Mouse (Mus musculus) embryonic facial prominence, embryonic 11.5 days (tissue): Measurements from ENCODE around the gene 4933428G20Rik. TPM values are rescaled to one million over a fixed set of nuclear protein-coding genes. Genes with fewer than 3 reads are reported as not detected.
A peak's percentile ranks its signal among the peaks of the same experiment; 100 is the strongest.

ENCODE experiments used
- ATAC-seq: fragments of 200-750 bp; cut with Nextera tagmentation; replicated peaks from 2 replicates; pipeline ENCODE4 v1.8.0; 2017; ENCODE audit warnings: low read depth; ENCODE audit not compliant: insufficient number of reproducible peaks, low FRiP score, low TSS enrichment
- DNase-seq: peaks from one replicate; pipeline ENCODE4 v3.0.0-alpha.2; 2015; ENCODE audit warnings: low spot score
- H3K27ac ChIP-seq: fragments of 300-500 bp; sonication (generic); replicated peaks from 2 replicates; pipeline ENCODE4 v1.5.1; 2014; ENCODE audit warnings: mild to moderate bottlenecking, low read depth, low read length, control low read depth
- H3K27me3 ChIP-seq: fragments of 300-500 bp; sonication (generic); 2 replicates; pipeline ENCODE4 v1.6.1; 2014; ENCODE audit warnings: mild to moderate bottlenecking, low read length, moderate library complexity, mixed read lengths; ENCODE audit not compliant: control insufficient read depth, insufficient read depth
- H3K36me3 ChIP-seq: fragments of 300-500 bp; sonication (generic); replicated peaks from 2 replicates; pipeline ENCODE4 v1.6.1; 2014; ENCODE audit warnings: low read depth, mild to moderate bottlenecking, low read length, moderate library complexity, mixed read lengths; ENCODE audit not compliant: control insufficient read depth, insufficient read depth
- H3K4me1 ChIP-seq: fragments of 300-500 bp; sonication (generic); 2 replicates; pipeline ENCODE4 v1.6.1; 2014; ENCODE audit warnings: low read length, mixed read lengths; ENCODE audit not compliant: control insufficient read depth, insufficient read depth
- H3K4me2 ChIP-seq: fragments of 300-500 bp; sonication (generic); 2 replicates; pipeline ENCODE4 v1.6.1; 2014; ENCODE audit warnings: low read depth, mild to moderate bottlenecking, control low read depth, low read length, moderate library complexity
- H3K4me3 ChIP-seq: fragments of 300-500 bp; sonication (generic); 2 replicates; pipeline ENCODE4 v1.5.1; 2014; ENCODE audit warnings: low read depth, low read length, control low read depth
- H3K9ac ChIP-seq: fragments of 300-500 bp; sonication (generic); replicated peaks from 2 replicates; pipeline ENCODE4 v1.6.1; 2014; ENCODE audit warnings: mild to moderate bottlenecking, control low read depth, low read length
- H3K9me3 ChIP-seq: fragments of 300-500 bp; sonication (generic); replicated peaks from 2 replicates; pipeline ENCODE4 v1.6.1; 2016; ENCODE audit warnings: mild to moderate bottlenecking, low read length, inconsistent platforms, mixed read lengths; ENCODE audit not compliant: control insufficient read depth
- WGBS: fragments of 180-500 bp; shearing (Covaris S2); extraction: QIAGEN DNeasy Blood & Tissue Kit; methylation state at CpG from one replicate; pipeline ENCODE4 v1.1.7; 2014; 5-methylcytosine and 5-hydroxymethylcytosine counted together
- polyA plus RNA-seq: library from polyadenylated mRNA; unstranded; fragments of >200 nt; fragmentation: Nextera tagmentation; extraction: Ambion mirVana; gene quantifications from 2 replicates; pipeline ENCODE4 v1.2.1, GENCODE M21; 2014

4933428G20Rik gene
- polyA plus RNA-seq, 1 experiment from 2014 or later, result not detected

GRCm38 (mm10) chr11:97471276-97471675, 28.9 kb downstream of the 4933428G20Rik start:
- ATAC-seq, result no peak

GRCm38 (mm10) chr11:97469828-97470227, 30.3 kb downstream of the 4933428G20Rik start:
- no peak for DNase-seq
- no peak overlapping the region for H3K4me2 ChIP-seq
- H3K4me1 ChIP-seq, result no peaks in the 10 kb centered on the region
- H3K9me3 ChIP-seq, result no peaks in the 10 kb centered on the region
- no peak overlapping the region for H3K4me3 ChIP-seq
- no peak for ATAC-seq
- WGBS, result 87% methylated on average over 7 of the region's 7 CpGs
- peaks cover 3% of the 10 kb centered on the region for H3K36me3 ChIP-seq
- H3K9ac ChIP-seq, result no peak overlapping the region
- no peak overlapping the region for H3K27ac ChIP-seq
- H3K27me3 ChIP-seq, result no peaks in the 10 kb centered on the region

More at GRCm38 (mm10) chr11:97471276-97471675, 28.9 kb downstream of the 4933428G20Rik start:
- no peaks in the 10 kb centered on the region for H3K9me3 ChIP-seq
- no peak for DNase-seq
- no peaks in the 10 kb centered on the region for H3K4me1 ChIP-seq
- WGBS, result 84% methylated on average over 6 of the region's 6 CpGs
- H3K9ac ChIP-seq, result no peak overlapping the region
- peaks cover 4% of the 10 kb centered on the region for H3K36me3 ChIP-seq
- H3K27me3 ChIP-seq, result no peaks in the 10 kb centered on the region
- H3K27ac ChIP-seq, result no peak overlapping the region
- no peak overlapping the region for H3K4me2 ChIP-seq
- no peak overlapping the region for H3K4me3 ChIP-seq

- WGBS, result 48% methylated on average over 14 of the region's 14 CpGs
- H3K9me3 ChIP-seq, result no peaks in the 10 kb centered on the region
- H3K4me1 ChIP-seq, result no peaks in the 10 kb centered on the region
- H3K4me3 ChIP-seq, result no peak overlapping the region
- H3K9ac ChIP-seq, result no peak overlapping the region
- ATAC-seq (peak; percentile 49), DNase-seq (peak; percentile 94)
- H3K4me2 ChIP-seq, result no peak overlapping the region
- H3K36me3 ChIP-seq, result peaks cover 3% of the 10 kb centered on the region
- H3K27ac ChIP-seq, result no peak overlapping the region
- no peaks in the 10 kb centered on the region for H3K27me3 ChIP-seq
Measured at GRCm38 (mm10) chr11:97468639-97469287, 31.4 kb downstream of the 4933428G20Rik start.

GRCm38 (mm10) chr11:97466444-97467160, 33.5 kb downstream of the 4933428G20Rik start:
- no peaks in the 10 kb centered on the region for H3K27me3 ChIP-seq
- DNase-seq (no peak), ATAC-seq (no peak)
- no peaks in the 10 kb centered on the region for H3K9me3 ChIP-seq
- no peak overlapping the region for H3K4me2 ChIP-seq
- H3K4me1 ChIP-seq, result no peaks in the 10 kb centered on the region
- no peak overlapping the region for H3K4me3 ChIP-seq
- 85% methylated on average over 10 of the region's 10 CpGs for whole genome bisulfite sequencing
- H3K27ac ChIP-seq, result no peak overlapping the region
- H3K9ac ChIP-seq, result no peak overlapping the region
- peaks cover 5% of the 10 kb centered on the region for H3K36me3 ChIP-seq

DNA sequence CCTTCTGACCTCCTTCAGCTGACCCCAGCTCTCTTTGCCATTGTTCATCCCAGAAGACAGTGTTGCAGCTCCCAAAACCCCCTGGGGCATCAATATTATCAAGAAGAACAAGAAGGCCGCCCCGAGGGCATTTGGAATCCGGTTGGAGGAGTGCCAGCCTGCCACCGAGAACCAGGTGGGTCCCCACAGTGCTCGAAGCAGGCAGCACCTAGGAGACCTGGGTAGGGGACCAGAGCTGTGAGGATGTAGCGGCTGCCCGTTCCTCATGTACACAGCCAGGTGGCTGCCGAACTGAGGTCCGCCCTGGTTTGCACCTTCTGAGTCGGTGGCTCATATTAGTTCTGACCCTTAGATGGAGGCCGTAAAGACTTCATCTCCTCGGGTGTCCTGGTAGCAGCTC, 34.2 kb downstream of the 4933428G20Rik start:
- WGBS, result 87% methylated on average over 12 of the region's 12 CpGs
- Histone ChIP-seq H3K4me2 (no peak overlapping the region), H3K9me3 (no peaks in the 10 kb centered on the region), H3K27me3 (no peaks in the 10 kb centered on the region), H3K9ac (no peak overlapping the region), H3K36me3 (peaks cover 7% of the 10 kb centered on the region), H3K4me3 (no peak overlapping the region), H3K4me1 (no peaks in the 10 kb centered on the region), H3K27ac (no peak overlapping the region)
- no peak for ATAC-seq
- DNase-seq, result no peak

DNA sequence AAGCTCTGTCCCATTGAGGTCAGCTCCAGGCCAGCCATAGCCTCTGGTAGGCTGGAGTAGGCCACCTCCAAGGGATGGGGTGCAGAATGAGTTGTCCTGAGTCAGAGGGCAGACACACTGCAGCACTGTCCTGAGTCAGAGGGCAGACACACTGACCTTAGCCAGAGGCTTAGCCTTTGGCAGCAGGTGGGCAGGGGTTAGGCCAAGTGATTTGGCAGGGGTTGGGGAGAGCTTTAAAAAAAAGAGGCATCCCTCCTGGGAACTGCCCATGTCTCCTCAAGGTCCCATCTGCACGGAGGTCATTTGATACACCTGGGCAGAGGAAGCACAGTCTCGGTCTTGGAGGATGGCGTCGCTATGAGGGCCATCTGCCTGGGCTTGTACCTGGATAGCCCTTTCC, 36.1 kb downstream of the 4933428G20Rik start:
- Histone ChIP-seq H3K9ac (no peak overlapping the region), H3K27ac (no peak overlapping the region), H3K36me3 (peaks cover 7% of the 10 kb centered on the region), H3K9me3 (no peaks in the 10 kb centered on the region), H3K27me3 (no peaks in the 10 kb centered on the region), H3K4me2 (no peak overlapping the region), H3K4me1 (no peaks in the 10 kb centered on the region), H3K4me3 (no peak overlapping the region)
- no peak for DNase-seq
- no peak for ATAC-seq
- 75% methylated on average over 4 of the region's 4 CpGs for WGBS

GRCm38 (mm10) chr11:97463166-97463565, 37.0 kb downstream of the 4933428G20Rik start:
- H3K36me3 ChIP-seq, result peaks cover 7% of the 10 kb centered on the region
- H3K4me2 ChIP-seq, result no peak overlapping the region
- H3K27me3 ChIP-seq, result no peaks in the 10 kb centered on the region
- H3K4me1 ChIP-seq, result no peaks in the 10 kb centered on the region
- no peak for DNase-seq
- H3K4me3 ChIP-seq, result no peak overlapping the region
- ATAC-seq, result no peak
- 40% methylated on average over 33 of the region's 33 CpGs for WGBS
- no peak overlapping the region for H3K27ac ChIP-seq
- H3K9me3 ChIP-seq, result no peaks in the 10 kb centered on the region
- H3K9ac ChIP-seq, result no peak overlapping the region

DNA sequence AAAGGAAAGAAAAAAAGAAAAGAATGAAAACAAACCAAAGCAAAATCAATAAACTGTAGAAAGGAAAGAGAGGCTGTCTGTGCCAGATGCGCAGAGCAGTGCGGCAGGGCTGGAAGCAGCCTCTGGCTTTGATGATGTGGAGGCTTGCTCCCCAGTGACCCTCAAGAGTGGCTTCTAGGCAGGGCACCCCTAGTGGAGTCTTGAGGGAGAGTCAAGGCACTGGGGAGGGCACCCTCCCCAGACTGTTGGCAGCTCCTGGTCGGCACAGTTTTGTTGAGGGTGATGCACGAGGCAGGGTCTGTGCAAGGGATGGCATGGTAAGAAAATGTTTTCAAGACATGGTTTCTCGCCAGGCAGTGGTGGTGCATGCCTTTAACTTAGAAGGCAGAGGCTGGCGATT, 37.6 kb downstream of the 4933428G20Rik start:
- Histone ChIP-seq H3K4me3 (no peak overlapping the region), H3K4me2 (no peak overlapping the region), H3K9me3 (no peaks in the 10 kb centered on the region), H3K4me1 (no peaks in the 10 kb centered on the region), H3K27me3 (no peaks in the 10 kb centered on the region), H3K36me3 (peaks cover 7% of the 10 kb centered on the region), H3K27ac (no peak overlapping the region), H3K9ac (no peak overlapping the region)
- ATAC-seq, result no peak
- WGBS, result 86% methylated on average over 6 of the region's 6 CpGs
- DNase-seq, result no peak
